Mouse (Mus musculus) CH12.LX (cell line): Measurements from ENCODE around the gene Asic2. TPM values are rescaled to one million over a fixed set of nuclear protein-coding genes. Genes with fewer than 3 reads are reported as not detected.

ENCODE experiments used
- DNase-seq: peaks from one replicate; pipeline ENCODE4 v3.0.0-alpha.2; 2013; ENCODE audit errors: extremely low read depth
- H3K27ac ChIP-seq: 2 replicates; pipeline ENCODE4 v1.5.1; 2012; ENCODE audit warnings: low read depth, mild to moderate bottlenecking, control low read depth, moderate library complexity; ENCODE audit not compliant: insufficient read depth
- H3K27me3 ChIP-seq: replicated peaks from 2 replicates; pipeline ENCODE3; 2012; ENCODE audit warnings: inconsistent platforms
- H3K36me3 ChIP-seq, 2 experiments: replicated peaks in 1 of 2; 2 replicates each; pipeline versions ENCODE3 to v1.6.1; 2012; ENCODE audit warnings: inconsistent platforms in 1 of 2, low read length in 1 of 2, mild to moderate bottlenecking in 1 of 2, mixed read lengths in 1 of 2, moderate library complexity in 1 of 2; ENCODE audit not compliant: control insufficient read depth in 1 of 2, insufficient read depth in 1 of 2
- H3K4me1 ChIP-seq, 2 experiments: 2 replicates each; pipeline ENCODE4 v1.6.1; 2012; ENCODE audit warnings: inconsistent platforms in 1 of 2, moderate library complexity in 1 of 2; ENCODE audit not compliant: insufficient read depth in 2 of 2, control insufficient read depth in 1 of 2
- H3K4me2 ChIP-seq: 2 replicates; pipeline ENCODE4 v1.6.1; 2012; ENCODE audit warnings: low read depth, mild to moderate bottlenecking, control low read depth; ENCODE audit not compliant: poor library complexity, insufficient read depth, severe bottlenecking
- H3K4me3 ChIP-seq, 3 experiments: fragments of 150-350 bp in 1 of 3; sonication (generic) in 1 of 3; replicated peaks in 1 of 3; 2 replicates each; pipeline versions ENCODE3 to v1.5.1; 2011 to 2012; ENCODE audit warnings: low read depth in 2 of 3, low read length in 2 of 3, mild to moderate bottlenecking in 2 of 3, moderate library complexity in 2 of 3, control low read depth in 1 of 3, improper control_type of control experiment in 1 of 3, inconsistent platforms in 1 of 3, mixed read lengths in 1 of 3; ENCODE audit not compliant: poor library complexity in 1 of 3
- H3K79me2 ChIP-seq: replicated peaks from 2 replicates; pipeline ENCODE4 v1.6.1; 2012; ENCODE audit warnings: mild to moderate bottlenecking, moderate library complexity; ENCODE audit not compliant: control insufficient read depth, poor library complexity, insufficient read depth, severe bottlenecking; ENCODE audit errors: extremely low read depth
- H3K9ac ChIP-seq: 2 replicates; pipeline ENCODE4 v1.6.1; 2012; ENCODE audit warnings: low read depth, mild to moderate bottlenecking, control low read depth, moderate library complexity; ENCODE audit not compliant: insufficient read depth
- H3K9me3 ChIP-seq: replicated peaks from 2 replicates; pipeline ENCODE3; 2012; ENCODE audit warnings: low read length, inconsistent platforms, mixed read lengths
- BHLHE40 ChIP-seq: IDR thresholded peaks from 2 replicates; pipeline ENCODE4 v1.6.1; 2011; ENCODE audit warnings: mild to moderate bottlenecking, low read depth, low read length, improper control_type of control experiment
- CHD2 ChIP-seq: IDR thresholded peaks from 2 replicates; pipeline ENCODE4 v1.6.1; 2011; ENCODE audit warnings: low read length, improper control_type of control experiment
- CTCF ChIP-seq, 2 experiments: IDR thresholded peaks in 1 of 2; conservative IDR thresholded peaks in 1 of 2; 2 replicates each; pipeline ENCODE4 v1.5.1; 2011 to 2012; ENCODE audit warnings: low read depth in 2 of 2, low read length in 2 of 2, improper control_type of control experiment in 1 of 2, inconsistent platforms in 1 of 2, mild to moderate bottlenecking in 1 of 2, moderate library complexity in 1 of 2
- ELF1 ChIP-seq: IDR thresholded peaks from 2 replicates; pipeline ENCODE4 v1.6.1; 2014; ENCODE audit warnings: low read depth, mild to moderate bottlenecking, inconsistent platforms, low read length, improper control_type of control experiment
- EP300 ChIP-seq: IDR thresholded peaks from 2 replicates; pipeline ENCODE4 v1.6.1; 2011; ENCODE audit warnings: low read length, improper control_type of control experiment
- ETS1 ChIP-seq: conservative IDR thresholded peaks from 2 replicates; pipeline ENCODE4 v1.6.1; 2012; ENCODE audit warnings: low read depth, mild to moderate bottlenecking, inconsistent platforms, low read length, improper control_type of control experiment, moderate library complexity
- GABPA ChIP-seq: IDR thresholded peaks from 2 replicates; pipeline ENCODE4 v1.6.1; 2012; ENCODE audit warnings: low read depth, low read length, improper control_type of control experiment, inconsistent platforms; ENCODE audit not compliant: insufficient replicate concordance
- JUN ChIP-seq: IDR thresholded peaks from 2 replicates; pipeline ENCODE4 v1.6.1; 2011; ENCODE audit warnings: low read depth, mild to moderate bottlenecking, low read length, improper control_type of control experiment, moderate library complexity; ENCODE audit not compliant: insufficient read depth
- MAFK ChIP-seq: IDR thresholded peaks from 2 replicates; pipeline ENCODE4 v1.6.1; 2011; ENCODE audit warnings: low read length, improper control_type of control experiment; ENCODE audit not compliant: insufficient replicate concordance
- MAZ ChIP-seq: IDR thresholded peaks from 2 replicates; pipeline ENCODE4 v1.6.1; 2012; ENCODE audit warnings: low read depth, mild to moderate bottlenecking, inconsistent platforms, low read length, improper control_type of control experiment, moderate library complexity
- MYC ChIP-seq: IDR thresholded peaks from 2 replicates; pipeline ENCODE4 v1.6.1; 2011; ENCODE audit warnings: low read depth, mild to moderate bottlenecking, improper control_type of control experiment, low read length
- NELFE ChIP-seq: IDR thresholded peaks from 2 replicates; pipeline ENCODE4 v1.6.1; 2011; ENCODE audit warnings: low read depth, low read length, improper control_type of control experiment
- RAD21 ChIP-seq: IDR thresholded peaks from 2 replicates; pipeline ENCODE4 v1.6.1; 2011; ENCODE audit warnings: low read depth, mild to moderate bottlenecking, low read length, improper control_type of control experiment, moderate library complexity
- SIN3A ChIP-seq: IDR thresholded peaks from 2 replicates; pipeline ENCODE4 v1.6.1; 2012; ENCODE audit warnings: low read length, improper control_type of control experiment, inconsistent platforms
- SMC3 ChIP-seq: IDR thresholded peaks from 2 replicates; pipeline ENCODE4 v1.6.1; 2011; ENCODE audit warnings: low read depth, low read length, improper control_type of control experiment
- TCF12 ChIP-seq: IDR thresholded peaks from 2 replicates; pipeline ENCODE4 v1.6.1; 2014; ENCODE audit warnings: low read depth, mild to moderate bottlenecking, inconsistent platforms, low read length, improper control_type of control experiment
- USF2 ChIP-seq: conservative IDR thresholded peaks from 2 replicates; pipeline ENCODE4 v1.6.1; 2011; ENCODE audit warnings: low read depth, low read length, improper control_type of control experiment
- ZMIZ1 ChIP-seq: IDR thresholded peaks from 2 replicates; pipeline ENCODE4 v1.6.1; 2012; ENCODE audit warnings: low read depth, mild to moderate bottlenecking, inconsistent platforms, low read length, improper control_type of control experiment
- ZNF384 ChIP-seq: IDR thresholded peaks from 2 replicates; pipeline ENCODE4 v1.6.1; 2012; ENCODE audit warnings: low read depth, low read length, improper control_type of control experiment, inconsistent platforms
- dilution Hi-C: fragments of 300-500 bp; cut with MboI; formaldehyde crosslinking; loops from 2 replicates; pipeline ENCODE4 v1.14.3; 2020; ENCODE audit warnings: low sequenced_read_pairs; ENCODE audit not compliant: extremely low pct_unique_long_range_greater_than_20kb, extremely low pct_ligation_motif_present
- in situ Hi-C: fragments of 300-500 bp; cut with MboI; formaldehyde crosslinking; loops from 3 replicates; pipeline ENCODE4 v1.14.3; 2019; ENCODE audit warnings: low sequenced_read_pairs, low pct_ligation_motif_present, low pct_unique_long_range_greater_than_20kb, mixed read lengths
- polyA plus RNA-seq: library from polyadenylated mRNA; unstranded; fragments of >175 nt; gene quantifications from 2 replicates; pipeline ENCODE4 v1.2.1, GENCODE M21; 2012; ENCODE audit warnings: low read depth; ENCODE audit not compliant: insufficient read length
- total RNA-seq, 2 experiments: library from RNA; depleted of rRNA; stranded (reverse); fragments of 300-350 nt in 1 of 2; fragments of >200 nt in 1 of 2; gene quantifications; 2 replicates each; pipeline ENCODE4 v1.2.3; 2012 to 2014

Gene Asic2
- total and polyA plus RNA-seq, 3 experiments = not detected

DNA sequence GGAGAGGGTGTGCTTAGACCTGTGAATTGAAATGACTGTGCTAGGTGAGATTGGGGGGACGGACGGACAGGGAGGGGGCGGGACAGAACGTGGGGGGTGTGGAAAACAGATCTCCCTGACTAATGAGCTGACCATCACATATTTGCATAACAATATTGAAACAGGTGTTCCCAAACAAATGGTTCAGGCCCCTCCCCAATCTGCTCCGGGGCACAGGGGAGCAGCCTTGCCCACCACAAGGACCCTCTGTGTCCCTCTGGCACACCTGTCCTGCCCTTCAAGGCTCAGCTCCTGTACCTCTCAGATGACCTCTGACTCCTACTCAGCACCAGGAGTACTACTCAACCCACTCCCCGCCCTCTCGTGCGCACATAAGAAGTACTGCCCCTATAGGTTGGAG is 351.8 kb downstream of the Asic2 start:
- dilution Hi-C loops = no loop called here
- no peaks in the 10 kb centered on the region for H3K9me3 ChIP-seq
- in situ Hi-C loops = no loop called here
- DNase-seq = no peak
- peaks cover 84% of the 10 kb centered on the region for H3K27me3 ChIP-seq
- H3K9ac ChIP-seq = no peak overlapping the region
- no peak overlapping the region for H3K27ac ChIP-seq
- no peak overlapping the region for H3K4me2 ChIP-seq
- no peak for TF ChIP-seq USF2
- no peaks in the 10 kb centered on the region for H3K79me2 ChIP-seq
- H3K4me3 ChIP-seq = no peak overlapping the region
- H3K36me3 ChIP-seq = no peaks in the 10 kb centered on the region
- no peaks in the 10 kb centered on the region for H3K4me1 ChIP-seq

GRCm38 (mm10) chr11:81613869-81614620 is 354.2 kb downstream of the Asic2 start:
- in situ Hi-C loops = no loop called here
- Histone ChIP-seq H3K79me2 (no peaks in the 10 kb centered on the region), H3K4me3 (no peak overlapping the region), H3K4me2 (peak overlapping the region; percentile 83), H3K36me3 (no peaks in the 10 kb centered on the region), H3K4me1 (no peaks in the 10 kb centered on the region), H3K27me3 (peaks cover 86% of the 10 kb centered on the region), H3K27ac (no peak overlapping the region), H3K9ac (no peak overlapping the region), H3K9me3 (no peaks in the 10 kb centered on the region)
- DNase-seq = no peak
- TF ChIP-seq SIN3A (no peak), TCF12 (no peak), EP300 (no peak), ZMIZ1 (no peak), ELF1 (no peak), SMC3 (no peak), MYC (no peak), CTCF (conservative IDR thresholded peaks at IDR 0.05 in 1 of 2, IDR thresholded peaks at IDR 0.05 in 1 of 2; ENCODE audit: low read depth in 2 of 2, low read length in 2 of 2) (no peak), ZNF384 (no peak)
- dilution Hi-C loops = no loop called here

- in situ Hi-C loops = no loop called here
- Histone ChIP-seq H3K27ac (no peak overlapping the region), H3K4me3 (no peak overlapping the region), H3K36me3 (no peaks in the 10 kb centered on the region), H3K9me3 (no peaks in the 10 kb centered on the region), H3K9ac (no peak overlapping the region), H3K4me2 (peak overlapping the region; percentile 83), H3K79me2 (no peaks in the 10 kb centered on the region), H3K27me3 (peaks cover 80% of the 10 kb centered on the region), H3K4me1 (no peaks in the 10 kb centered on the region)
- dilution Hi-C loops = no loop called here
- TF ChIP-seq GABPA (no peak), MAFK (0 out of 2 replicates have a peak, but pooled peaks have one; percentile 68), SMC3 (peak; percentile 78), EP300 (no peak), ETS1 (no peak), CTCF (conservative IDR thresholded peaks at IDR 0.05 in 1 of 2, IDR thresholded peaks at IDR 0.05 in 1 of 2; ENCODE audit: low read depth in 2 of 2, low read length in 2 of 2) (peak; percentile 96), ELF1 (no peak), ZMIZ1 (no peak), JUN (no peak), MYC (0 out of 2 replicates have a peak, but pooled peaks have one; percentile 44), CHD2 (no peak), MAZ (0 out of 2 replicates have a peak, but pooled peaks have one; percentile 7), BHLHE40 (0 out of 2 replicates have a peak, but pooled peaks have one; percentile 11), RAD21 (peak; percentile 97), SIN3A (no peak; the same call in 1 of the 2 replicates), NELFE (peak; percentile 26; the same call in 1 of the 2 replicates)
- peak; percentile 83 for DNase-seq
Measured at GRCm38 (mm10) chr11:81612798-81613540, 355.3 kb downstream of the Asic2 start.
